Mouse (Mus musculus): ENCODE data around the gene Defb30. TPM values are rescaled to one million over a fixed set of nuclear protein-coding genes. Genes with fewer than 3 reads are reported as not detected.

The Defb30 gene
- total and polyA plus RNA-seq, 2 experiments = not detected

- TF ChIP-seq POLR2A (IDR thresholded peaks at IDR 0.05; ENCODE audit: extremely low read depth, insufficient read depth, low read length) (no peak), CTCF (IDR thresholded peaks at IDR 0.05; ENCODE audit: low read depth, low read length) (0 out of 2 replicates have a peak, but pooled peaks have one; percentile 1)
- Histone ChIP-seq H3K4me1 (ENCODE audit: control insufficient read depth, insufficient read depth, low read length) (no peaks in the 10 kb centered on the region), H3K4me3 (ENCODE audit: insufficient read depth, low read depth, low read length) (no peak overlapping the region), H3K36me3 (ENCODE audit: control insufficient read depth, insufficient read depth, low read length) (no peaks in the 10 kb centered on the region), H3K27me3 (ENCODE audit: control insufficient read depth, insufficient read depth, low read length) (no peaks in the 10 kb centered on the region), H3K9ac (ENCODE audit: low read depth, low read length) (no peak overlapping the region), H3K27ac (replicated peaks; ENCODE audit: insufficient read depth, low read depth, low read length) (no peak overlapping the region), H3K79me2 (ENCODE audit: control insufficient read depth, insufficient read depth, low read length) (no peaks in the 10 kb centered on the region)
- WGBS = 46% methylated on average over 6 of the region's 6 CpGs
- DNase-seq (ENCODE audit: extremely low read depth, low read depth, low spot score) = peak; percentile 10
These were observed 5.0 kb upstream of the Defb30 start for GRCm38 (mm10) chr14:63054729-63055128.

GRCm38 (mm10) chr14:63050769-63051168, 1.0 kb upstream of the Defb30 start:
- 28% methylated on average over 5 of the region's 5 CpGs for WGBS
- DNase-seq (ENCODE audit: extremely low read depth, low read depth, low spot score) = peak; percentile 26
- no peaks in the 10 kb centered on the region for H3K79me2 ChIP-seq (ENCODE audit: control insufficient read depth, insufficient read depth, low read length)
- TF ChIP-seq CTCF (IDR thresholded peaks at IDR 0.05; ENCODE audit: low read depth, low read length) = peak; percentile 86
- no peak for TF ChIP-seq POLR2A (IDR thresholded peaks at IDR 0.05; ENCODE audit: extremely low read depth, insufficient read depth, low read length)
- H3K4me1 ChIP-seq (ENCODE audit: control insufficient read depth, insufficient read depth, low read length) = no peaks in the 10 kb centered on the region
- no peaks in the 10 kb centered on the region for H3K36me3 ChIP-seq (ENCODE audit: control insufficient read depth, insufficient read depth, low read length)
- no peak overlapping the region for H3K9ac ChIP-seq (ENCODE audit: low read depth, low read length)
- H3K27ac ChIP-seq (replicated peaks; ENCODE audit: insufficient read depth, low read depth, low read length) = no peak overlapping the region
- no peak overlapping the region for H3K4me3 ChIP-seq (ENCODE audit: insufficient read depth, low read depth, low read length)
- H3K27me3 ChIP-seq (ENCODE audit: control insufficient read depth, insufficient read depth, low read length) = no peaks in the 10 kb centered on the region

- 84% methylated on average over 3 of the region's 3 CpGs for whole genome bisulfite sequencing
- TF ChIP-seq POLR2A (IDR thresholded peaks at IDR 0.05; ENCODE audit: extremely low read depth, insufficient read depth, low read length) = no peak
- TF ChIP-seq CTCF (IDR thresholded peaks at IDR 0.05; ENCODE audit: low read depth, low read length) = no peak
- H3K36me3 ChIP-seq (ENCODE audit: control insufficient read depth, insufficient read depth, low read length) = no peaks in the 10 kb centered on the region
- no peaks in the 10 kb centered on the region for H3K79me2 ChIP-seq (ENCODE audit: control insufficient read depth, insufficient read depth, low read length)
- H3K9ac ChIP-seq (ENCODE audit: low read depth, low read length) = no peak within 1 kb of the TSS
- no peak within 1 kb of the TSS for H3K27ac ChIP-seq (replicated peaks; ENCODE audit: insufficient read depth, low read depth, low read length)
- no peaks in the 10 kb centered on the region for H3K4me1 ChIP-seq (ENCODE audit: control insufficient read depth, insufficient read depth, low read length)
- H3K27me3 ChIP-seq (ENCODE audit: control insufficient read depth, insufficient read depth, low read length) = no peaks in the 10 kb centered on the region
- no peak within 1 kb of the TSS for H3K4me3 ChIP-seq (ENCODE audit: insufficient read depth, low read depth, low read length)
- no peak for DNase-seq (ENCODE audit: extremely low read depth, low read depth, low spot score)
These were observed 3.1 kb downstream of the Defb30 start, which contains the start of gene Defb42 for GRCm38 (mm10) chr14:63046691-63047090. TSS of gene Defb42 (plus strand) at chr14:63046991.

- TF ChIP-seq CTCF (IDR thresholded peaks at IDR 0.05; ENCODE audit: low read depth, low read length) (no peak), POLR2A (IDR thresholded peaks at IDR 0.05; ENCODE audit: extremely low read depth, insufficient read depth, low read length) (no peak)
- no peaks in the 10 kb centered on the region for H3K4me1 ChIP-seq (ENCODE audit: control insufficient read depth, insufficient read depth, low read length)
- H3K36me3 ChIP-seq (ENCODE audit: control insufficient read depth, insufficient read depth, low read length) = no peaks in the 10 kb centered on the region
- no peak overlapping the region for H3K27ac ChIP-seq (replicated peaks; ENCODE audit: insufficient read depth, low read depth, low read length)
- H3K9ac ChIP-seq (ENCODE audit: low read depth, low read length) = no peak overlapping the region
- H3K27me3 ChIP-seq (ENCODE audit: control insufficient read depth, insufficient read depth, low read length) = no peaks in the 10 kb centered on the region
- no peak overlapping the region for H3K4me3 ChIP-seq (ENCODE audit: insufficient read depth, low read depth, low read length)
- DNase-seq (ENCODE audit: extremely low read depth, low read depth, low spot score) = no peak
- 51% methylated on average over 6 of the region's 6 CpGs for WGBS
- H3K79me2 ChIP-seq (ENCODE audit: control insufficient read depth, insufficient read depth, low read length) = no peaks in the 10 kb centered on the region
These were observed 29.1 kb downstream of the Defb30 start for GRCm38 (mm10) chr14:63020524-63021156.

GRCm38 (mm10) chr14:63014667-63015066, 35.1 kb downstream of the Defb30 start:
- H3K9ac ChIP-seq (ENCODE audit: low read depth, low read length) = no peak overlapping the region
- H3K27ac ChIP-seq (replicated peaks; ENCODE audit: insufficient read depth, low read depth, low read length) = no peak overlapping the region
- DNase-seq (ENCODE audit: extremely low read depth, low read depth, low spot score) = no peak
- H3K36me3 ChIP-seq (ENCODE audit: control insufficient read depth, insufficient read depth, low read length) = no peaks in the 10 kb centered on the region
- no peaks in the 10 kb centered on the region for H3K79me2 ChIP-seq (ENCODE audit: control insufficient read depth, insufficient read depth, low read length)
- no peak for TF ChIP-seq POLR2A (IDR thresholded peaks at IDR 0.05; ENCODE audit: extremely low read depth, insufficient read depth, low read length)
- TF ChIP-seq CTCF (IDR thresholded peaks at IDR 0.05; ENCODE audit: low read depth, low read length) = no peak
- H3K27me3 ChIP-seq (ENCODE audit: control insufficient read depth, insufficient read depth, low read length) = no peaks in the 10 kb centered on the region
- WGBS = 79% methylated on average over 4 of the region's 4 CpGs
- H3K4me1 ChIP-seq (ENCODE audit: control insufficient read depth, insufficient read depth, low read length) = no peaks in the 10 kb centered on the region
- no peak overlapping the region for H3K4me3 ChIP-seq (ENCODE audit: insufficient read depth, low read depth, low read length)

GRCm38 (mm10) chr14:63013082-63013481, 36.7 kb downstream of the Defb30 start:
- H3K27ac ChIP-seq (replicated peaks; ENCODE audit: insufficient read depth, low read depth, low read length) = no peak overlapping the region
- H3K9ac ChIP-seq (ENCODE audit: low read depth, low read length) = no peak overlapping the region
- H3K4me3 ChIP-seq (ENCODE audit: insufficient read depth, low read depth, low read length) = no peak overlapping the region
- H3K36me3 ChIP-seq (ENCODE audit: control insufficient read depth, insufficient read depth, low read length) = no peaks in the 10 kb centered on the region
- H3K79me2 ChIP-seq (ENCODE audit: control insufficient read depth, insufficient read depth, low read length) = no peaks in the 10 kb centered on the region
- no peaks in the 10 kb centered on the region for H3K4me1 ChIP-seq (ENCODE audit: control insufficient read depth, insufficient read depth, low read length)
- no peaks in the 10 kb centered on the region for H3K27me3 ChIP-seq (ENCODE audit: control insufficient read depth, insufficient read depth, low read length)
- TF ChIP-seq POLR2A (IDR thresholded peaks at IDR 0.05; ENCODE audit: extremely low read depth, insufficient read depth, low read length) (no peak), CTCF (IDR thresholded peaks at IDR 0.05; ENCODE audit: low read depth, low read length) (no peak)
- WGBS = 71% methylated on average over 4 of the region's 4 CpGs
- DNase-seq (ENCODE audit: extremely low read depth, low read depth, low spot score) = no peak
